Mouse (Mus musculus): Measurements from ENCODE around the gene Rpl23a.

Gene Rpl23a

GRCm38 (mm10) chr11:78167257-78167959 is 16.0 kb downstream of the Rpl23a start:
- no peak for DNase-seq (ENCODE audit: low spot score)

- DNase-seq (ENCODE audit: low spot score): no peak
Observed at GRCm38 (mm10) chr11:78166640-78167039, 16.7 kb downstream of the Rpl23a start.

- DNase-seq (ENCODE audit: low spot score): no peak
Observed at GRCm38 (mm10) chr11:78166161-78166560, 17.2 kb downstream of the Rpl23a start.

GRCm38 (mm10) chr11:78165761-78166109 is 17.6 kb downstream of the Rpl23a start:
- no peak for DNase-seq (ENCODE audit: low spot score)

GRCm38 (mm10) chr11:78164924-78165760 is 18.2 kb downstream of the Rpl23a start, which contains the start of gene Traf4:
Gene Traf4 (minus strand): TSS chr11:78165589.
- no peak for DNase-seq (ENCODE audit: low spot score)

- DNase-seq (ENCODE audit: low spot score): no peak
Observed at GRCm38 (mm10) chr11:78164604-78164923, 18.8 kb downstream of the Rpl23a start.

- DNase-seq (ENCODE audit: low spot score): no peak
Observed at GRCm38 (mm10) chr11:78163681-78164603, 19.4 kb downstream of the Rpl23a start.

- DNase-seq (ENCODE audit: low spot score): no peak
Observed at GRCm38 (mm10) chr11:78163045-78163444, 20.3 kb downstream of the Rpl23a start.

GRCm38 (mm10) chr11:78162504-78162903 is 20.9 kb downstream of the Rpl23a start:
- DNase-seq (ENCODE audit: low spot score): no peak

- DNase-seq (ENCODE audit: low spot score): no peak
Observed at GRCm38 (mm10) chr11:78161968-78162367, 21.4 kb downstream of the Rpl23a start.

GRCm38 (mm10) chr11:78161169-78161568 is 22.2 kb downstream of the Rpl23a start:
- no peak for DNase-seq (ENCODE audit: low spot score)

- DNase-seq (ENCODE audit: low spot score): no peak
Observed at GRCm38 (mm10) chr11:78160675-78161074, 22.7 kb downstream of the Rpl23a start.

GRCm38 (mm10) chr11:78160171-78160570 is 23.2 kb downstream of the Rpl23a start:
- DNase-seq (ENCODE audit: low spot score): no peak

GRCm38 (mm10) chr11:78159557-78159956 is 23.8 kb downstream of the Rpl23a start:
- DNase-seq (ENCODE audit: low spot score): no peak

GRCm38 (mm10) chr11:78159096-78159495 is 24.3 kb downstream of the Rpl23a start:
- no peak for DNase-seq (ENCODE audit: low spot score)

- DNase-seq (ENCODE audit: low spot score): no peak
Observed at GRCm38 (mm10) chr11:78156156-78156699, 27.2 kb downstream of the Rpl23a start.

- DNase-seq (ENCODE audit: low spot score): no peak
Observed at GRCm38 (mm10) chr11:78155674-78156073, 27.7 kb downstream of the Rpl23a start.

GRCm38 (mm10) chr11:78153778-78154177 is 29.6 kb downstream of the Rpl23a start:
- DNase-seq (ENCODE audit: low spot score): no peak

GRCm38 (mm10) chr11:78152299-78153231 is 30.8 kb downstream of the Rpl23a start:
- DNase-seq (ENCODE audit: low spot score): no peak

GRCm38 (mm10) chr11:78151161-78151560 is 32.2 kb downstream of the Rpl23a start:
- DNase-seq (ENCODE audit: low spot score): no peak

Measured in urinary bladder, postnatal 10 days (tissue).